Mouse (Mus musculus): ENCODE results near the gene Prr15.

The Prr15 gene

DNA sequence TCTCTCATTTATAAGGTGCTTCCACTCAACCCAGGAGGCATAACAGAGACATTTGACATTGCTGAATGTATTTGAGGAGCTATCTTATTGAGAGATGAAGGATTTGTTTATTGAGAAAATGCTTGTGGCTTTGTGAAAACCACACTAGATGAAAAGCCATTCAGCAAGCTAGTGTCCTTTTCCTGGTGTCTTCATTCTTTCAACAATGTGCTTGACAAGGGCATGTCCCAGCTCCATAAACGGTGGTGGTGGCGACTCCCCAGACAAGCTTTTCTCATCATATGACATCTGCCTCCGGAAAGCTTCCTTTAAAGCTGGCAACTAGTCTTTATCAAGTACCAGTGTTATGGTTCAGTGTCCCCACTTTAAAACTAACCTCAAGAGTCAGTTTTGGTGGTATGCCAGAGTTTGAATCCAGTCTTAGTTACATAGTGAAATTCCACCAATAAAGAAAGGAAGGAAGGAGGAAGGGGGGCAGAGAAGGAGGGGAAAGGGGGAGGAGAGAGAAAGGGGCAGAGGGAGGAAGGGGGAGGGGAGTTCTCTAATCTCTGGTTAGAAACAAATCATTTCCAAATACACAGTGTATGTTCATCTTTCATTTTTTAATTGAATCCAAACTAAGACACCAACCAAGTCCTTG, at the start of gene Prr15:
Gene Prr15 (plus strand): TSS at position 590 of the 640 bp plus-strand sequence.
- no peak for DNase-seq (ENCODE audit: low spot score in 2 of 2)

DNA sequence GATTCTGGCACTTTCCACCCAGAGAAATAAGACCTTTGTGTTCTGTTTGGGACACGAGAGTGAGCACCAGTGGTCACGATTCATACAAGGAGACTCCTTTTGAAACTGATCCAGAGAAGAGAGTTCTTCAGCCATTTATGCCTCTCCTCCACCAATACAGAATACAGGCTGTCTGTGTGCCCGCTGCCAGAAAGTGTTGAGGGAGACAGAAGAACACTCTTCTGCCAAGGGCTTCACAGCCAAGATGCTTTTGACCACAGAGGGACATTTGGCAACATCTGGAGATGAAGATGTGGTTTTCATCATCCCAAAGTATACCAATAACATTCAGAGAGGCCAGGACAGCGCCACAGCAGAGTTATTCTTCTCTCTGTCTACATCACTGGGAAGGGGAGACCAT, 48.4 kb upstream of the Prr15 start:
- DNase-seq (ENCODE audit: low spot score in 2 of 2): no peak

DNA sequence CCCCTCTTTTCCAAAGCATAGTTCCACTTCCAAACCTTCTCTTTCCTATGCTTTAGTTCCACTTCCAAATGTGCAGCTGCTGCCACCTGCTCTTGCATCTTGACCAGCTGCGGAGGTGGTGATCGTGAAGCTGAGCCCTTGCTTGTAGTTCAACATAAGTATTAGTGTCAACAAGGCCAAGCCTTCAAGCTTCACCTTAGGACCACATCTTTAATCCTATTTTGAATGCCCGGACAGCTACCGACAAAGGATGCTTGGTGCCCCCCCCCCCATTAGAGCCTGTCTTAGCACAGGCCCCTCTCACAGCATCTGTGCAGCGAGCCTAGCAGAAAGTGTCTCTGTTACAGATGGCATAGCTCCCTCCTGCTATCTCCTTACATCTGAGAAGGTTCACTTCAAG, 47.8 kb upstream of the Prr15 start:
- no peak for DNase-seq (ENCODE audit: low spot score in 2 of 2)

DNA sequence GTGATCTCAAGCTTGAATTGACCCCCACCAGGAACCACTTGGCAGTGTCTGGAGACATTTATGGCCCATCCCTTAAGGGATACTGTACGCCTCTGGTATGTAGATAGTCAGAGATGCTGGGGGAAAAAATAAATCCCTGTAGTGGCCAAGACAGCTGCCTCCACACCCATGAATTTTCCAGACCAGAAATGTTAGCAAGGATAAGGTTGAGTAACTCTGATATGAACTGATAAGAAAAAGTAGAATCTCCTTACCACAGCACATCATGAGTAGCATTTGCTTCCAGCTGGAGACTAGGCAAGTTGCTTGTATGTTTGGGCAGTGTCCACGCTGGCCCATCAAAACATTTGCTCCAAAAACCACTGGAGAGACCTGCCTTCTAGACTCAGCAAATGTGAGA, 47.0 kb upstream of the Prr15 start:
- DNase-seq (ENCODE audit: low spot score in 2 of 2): no peak

DNA sequence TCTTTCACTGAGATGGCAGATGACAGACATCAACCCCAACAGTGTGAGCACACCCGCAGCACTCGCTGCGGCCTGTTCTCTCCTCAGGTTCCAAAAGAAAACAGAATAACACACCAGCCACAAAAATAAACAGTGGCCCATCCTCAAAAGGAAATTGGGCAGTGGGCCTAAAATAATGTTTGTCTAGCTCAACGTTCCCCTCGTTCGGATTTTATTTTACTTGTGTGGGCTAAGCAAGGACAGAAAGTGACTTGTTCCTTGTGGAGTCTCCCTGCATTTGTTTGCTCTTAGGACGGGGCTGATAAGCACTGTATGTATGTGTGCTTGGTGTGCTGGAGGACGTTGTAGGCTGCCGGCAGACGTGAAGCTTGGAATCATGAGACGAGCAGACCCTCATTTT, 46.2 kb upstream of the Prr15 start:
- DNase-seq (ENCODE audit: low spot score in 2 of 2): no peak

DNA sequence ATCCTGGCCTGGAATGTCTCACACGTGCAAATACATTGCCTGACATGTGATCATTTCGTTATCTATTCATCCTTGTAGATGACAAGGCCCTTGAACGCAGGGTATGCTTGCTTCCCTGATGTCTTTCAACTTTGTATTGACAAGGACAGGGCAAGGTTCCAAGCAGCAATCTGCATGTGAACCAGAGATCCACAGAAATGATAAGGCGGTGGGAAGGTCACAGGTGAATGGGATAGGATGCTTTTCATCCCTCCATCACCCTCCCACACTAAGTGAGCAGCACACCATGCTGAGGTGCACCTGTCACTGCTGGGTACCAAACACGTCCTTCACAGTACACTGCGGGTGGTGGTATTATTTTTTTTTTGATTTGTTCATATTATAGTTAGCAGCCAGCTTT, 45.4 kb upstream of the Prr15 start:
- DNase-seq (ENCODE audit: low spot score in 2 of 2): no peak

DNA sequence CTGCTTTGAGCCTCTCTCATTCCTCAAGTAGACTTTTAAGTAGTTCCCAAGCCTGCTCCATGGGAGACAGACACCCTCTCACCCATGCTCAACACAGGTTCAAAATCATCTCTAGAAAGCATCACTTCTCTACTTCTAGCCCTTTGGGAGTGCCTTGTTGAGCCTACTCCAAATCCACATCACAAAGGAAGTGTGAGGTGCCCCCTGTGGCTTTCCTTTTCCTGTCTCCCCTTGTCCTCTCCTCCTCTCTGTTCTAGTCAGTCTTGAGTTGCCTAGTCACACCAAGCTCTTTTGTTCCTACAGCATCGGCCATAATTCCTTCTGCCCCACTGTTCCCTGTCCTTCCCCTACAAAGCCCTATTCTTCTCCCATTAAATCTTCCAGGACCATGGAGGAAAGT, 42.3 kb upstream of the Prr15 start:
- DNase-seq (ENCODE audit: low spot score in 2 of 2): no peak

DNA sequence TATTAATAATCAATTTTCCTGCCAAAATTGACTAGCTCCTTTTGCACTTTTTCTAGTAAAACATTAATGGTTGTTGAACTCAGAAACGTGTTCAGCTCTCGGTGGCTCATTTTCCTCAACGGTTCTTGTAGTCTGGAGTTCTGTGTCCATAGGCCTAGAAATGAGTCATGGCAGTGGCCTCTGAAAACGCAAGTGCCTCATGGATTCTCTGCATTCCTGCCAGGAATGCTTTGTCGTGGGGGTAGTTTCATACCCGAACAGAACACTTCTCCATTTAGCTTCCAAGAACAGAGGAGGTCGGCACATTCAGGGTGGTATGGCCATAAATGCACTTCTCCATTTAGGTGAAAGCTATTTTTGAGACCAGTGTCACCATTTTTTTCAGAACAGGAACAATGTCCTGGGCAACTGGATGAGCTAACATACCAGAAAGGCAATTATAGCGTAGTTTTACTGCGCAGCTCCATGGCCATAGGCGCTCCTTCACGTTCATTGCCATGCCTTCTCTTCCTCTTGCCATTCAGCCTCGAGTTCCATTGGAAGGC, 41.4 kb upstream of the Prr15 start:
- no peak for DNase-seq (ENCODE audit: low spot score in 2 of 2)

DNA sequence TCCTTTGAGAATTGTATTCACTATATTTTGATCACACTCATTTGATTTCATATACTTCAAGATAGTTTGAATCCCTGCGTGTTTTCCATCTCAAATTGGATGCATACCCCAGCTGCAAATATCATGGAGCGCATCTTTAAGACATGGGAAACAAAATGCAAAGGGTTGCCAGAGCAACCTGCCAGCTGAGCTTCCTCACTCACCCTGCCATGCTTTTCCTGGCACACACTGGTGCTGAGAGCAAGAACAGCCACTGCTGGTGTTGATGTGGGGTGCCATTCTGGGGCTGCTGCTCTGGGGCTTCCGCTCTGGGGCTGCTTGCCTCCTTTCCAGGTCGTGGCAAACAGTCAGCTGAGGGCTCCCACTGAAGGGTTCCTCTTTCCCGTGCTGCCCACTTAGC, 38.8 kb upstream of the Prr15 start:
- no peak for DNase-seq (ENCODE audit: low spot score in 2 of 2)

DNA sequence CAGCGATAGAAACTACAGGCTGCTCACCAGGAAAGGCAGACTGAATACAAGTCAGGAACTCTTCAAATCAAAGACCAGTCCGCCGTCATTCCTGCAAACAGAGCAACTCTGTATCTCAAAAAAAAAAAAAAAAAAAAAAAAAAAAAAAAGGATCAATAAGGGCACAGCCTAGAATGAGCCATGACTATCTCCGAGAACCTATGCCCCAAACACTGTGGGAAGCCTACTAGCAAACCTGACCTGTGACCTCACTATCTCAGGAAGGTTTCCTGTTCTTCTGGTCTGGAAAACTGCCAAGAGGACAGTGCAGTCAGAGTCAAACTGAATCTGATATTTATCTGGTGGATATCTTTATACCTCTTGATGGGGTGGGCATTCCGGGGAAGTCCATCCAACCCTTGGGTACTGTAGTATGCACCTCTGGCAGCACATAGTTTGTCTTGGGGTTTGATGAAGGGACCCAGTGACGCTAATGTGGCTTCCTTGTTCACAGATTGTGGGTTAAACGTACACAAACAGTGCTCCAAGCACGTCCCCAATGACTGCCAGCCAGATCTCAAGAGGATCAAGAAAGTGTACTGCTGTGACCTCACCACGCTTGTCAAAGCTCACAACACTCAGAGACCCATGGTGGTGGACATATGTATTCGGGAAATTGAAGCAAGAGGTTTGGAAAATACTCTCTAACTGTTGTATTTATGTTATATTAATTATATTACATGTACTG, 35.7 kb upstream of the Prr15 start:
- DNase-seq (ENCODE audit: low spot score in 2 of 2): no peak

DNA sequence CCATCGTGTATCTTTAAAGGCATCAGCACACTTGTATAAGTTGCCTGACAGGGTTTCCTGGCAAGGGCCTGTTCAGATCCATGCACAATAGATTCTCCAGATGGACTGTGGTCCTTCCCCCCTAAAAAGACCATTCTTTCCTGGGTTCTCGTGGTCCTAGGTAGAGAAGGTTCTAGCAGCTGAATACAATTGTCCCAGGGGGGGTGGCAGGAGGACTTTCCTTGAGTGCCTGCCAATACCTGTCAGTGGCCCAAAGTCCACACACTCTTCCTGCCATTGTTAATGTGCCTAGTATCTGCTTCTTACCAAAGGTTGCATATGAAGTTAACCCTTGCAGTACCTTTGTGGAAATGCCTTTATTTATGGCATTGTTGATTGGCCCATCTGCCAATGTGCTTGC, 28.4 kb upstream of the Prr15 start:
- no peak for DNase-seq (ENCODE audit: low spot score in 2 of 2)

DNA sequence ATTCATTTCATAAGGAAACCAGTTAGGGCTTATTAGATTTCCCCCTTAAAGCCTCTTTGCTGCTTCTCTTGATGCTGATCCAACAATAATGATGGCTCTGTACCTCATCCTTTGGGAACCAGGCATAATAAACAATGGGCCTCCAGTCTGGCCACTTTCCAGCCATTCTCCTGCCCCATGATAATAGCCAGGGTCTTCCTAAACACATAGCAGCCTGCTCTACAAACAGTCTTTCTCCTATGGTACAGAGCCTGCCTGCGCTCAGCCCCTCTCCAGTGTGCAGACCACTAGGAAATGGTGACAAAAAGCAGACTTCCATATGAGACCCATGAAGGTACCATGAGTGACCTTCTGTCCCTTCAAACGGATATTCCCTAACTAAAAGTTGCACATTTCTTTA, 26.2 kb upstream of the Prr15 start:
- no peak for DNase-seq (ENCODE audit: low spot score in 2 of 2)

DNA sequence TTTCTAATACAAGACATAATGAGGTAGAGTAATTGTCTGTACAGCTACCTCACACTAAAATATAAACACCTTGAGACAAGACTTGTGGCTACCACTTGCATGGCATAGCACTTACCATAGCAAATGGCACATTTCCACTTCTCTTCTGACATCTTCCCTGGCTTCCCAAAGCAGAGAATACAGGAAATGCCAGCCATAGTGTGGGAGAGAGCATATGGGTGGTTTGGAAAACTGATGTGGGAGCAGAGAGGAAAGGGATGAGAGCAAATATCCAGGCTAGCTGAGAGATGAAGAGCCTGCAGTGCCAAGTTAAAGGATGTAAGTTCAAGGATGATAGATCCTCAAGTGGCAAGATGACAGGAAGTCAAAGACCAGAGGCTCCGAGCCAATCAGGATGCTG, 19.9 kb upstream of the Prr15 start:
- DNase-seq (ENCODE audit: low spot score in 2 of 2): no peak

DNA sequence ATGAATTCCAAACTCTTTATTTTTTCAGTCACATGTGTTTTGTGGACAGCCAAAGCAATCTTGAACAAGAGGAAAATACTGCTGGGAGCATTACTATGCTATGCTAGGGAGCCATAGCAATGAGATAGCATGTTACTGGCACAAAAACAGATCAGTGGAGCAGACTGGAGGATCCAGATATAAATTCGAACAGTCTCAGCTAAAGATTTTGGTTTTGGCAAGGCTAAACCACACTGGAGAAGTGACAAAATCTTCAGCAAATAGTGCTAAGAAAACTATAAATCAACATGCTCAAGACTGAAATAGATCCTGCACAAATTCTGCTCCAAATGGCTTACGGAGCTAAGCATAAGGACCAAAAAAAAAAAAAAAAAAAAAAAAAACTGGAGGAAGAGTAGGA, 12.6 kb upstream of the Prr15 start:
- DNase-seq (ENCODE audit: low spot score in 2 of 2): no peak

DNA sequence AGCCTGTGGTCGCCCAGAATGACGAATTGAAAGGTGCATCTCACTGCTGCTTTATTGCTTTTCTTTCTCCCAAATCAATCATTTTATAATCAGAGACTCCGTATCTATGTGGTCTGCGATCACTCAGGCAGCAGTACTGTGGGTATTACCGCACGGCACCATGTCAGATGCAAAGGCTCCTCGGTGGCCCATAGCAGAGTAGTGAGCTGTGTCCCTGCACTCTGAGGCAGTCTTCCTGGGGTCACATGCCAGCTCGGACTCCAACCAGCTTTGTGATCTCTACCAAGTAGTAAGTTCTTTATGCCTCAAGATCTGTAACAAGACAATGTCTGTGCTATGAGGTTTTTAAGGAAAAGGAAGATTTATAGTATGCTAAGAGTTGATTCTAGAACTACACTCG, 7.0 kb upstream of the Prr15 start:
- DNase-seq (ENCODE audit: low spot score in 2 of 2): no peak

DNA sequence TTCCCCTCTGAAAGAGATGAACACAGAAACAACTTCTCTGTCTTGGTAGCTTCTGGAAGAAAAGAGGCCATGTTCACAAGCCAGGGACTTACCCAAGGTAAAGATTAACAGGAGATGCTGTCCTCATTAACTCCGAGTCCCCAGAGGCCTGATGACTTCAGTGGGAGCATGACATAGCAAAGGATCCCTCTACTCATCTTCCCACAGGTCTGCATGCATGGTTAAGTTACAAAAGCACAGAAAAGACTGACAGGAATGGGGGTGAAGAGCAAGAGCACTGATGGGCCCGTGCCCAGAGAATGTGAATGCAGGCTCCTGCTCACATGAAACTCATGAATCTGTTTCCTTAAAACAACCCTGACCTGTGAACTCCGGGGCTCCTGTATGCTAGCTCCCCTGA, 6.4 kb upstream of the Prr15 start:
- no peak for DNase-seq (ENCODE audit: low spot score in 2 of 2)

DNA sequence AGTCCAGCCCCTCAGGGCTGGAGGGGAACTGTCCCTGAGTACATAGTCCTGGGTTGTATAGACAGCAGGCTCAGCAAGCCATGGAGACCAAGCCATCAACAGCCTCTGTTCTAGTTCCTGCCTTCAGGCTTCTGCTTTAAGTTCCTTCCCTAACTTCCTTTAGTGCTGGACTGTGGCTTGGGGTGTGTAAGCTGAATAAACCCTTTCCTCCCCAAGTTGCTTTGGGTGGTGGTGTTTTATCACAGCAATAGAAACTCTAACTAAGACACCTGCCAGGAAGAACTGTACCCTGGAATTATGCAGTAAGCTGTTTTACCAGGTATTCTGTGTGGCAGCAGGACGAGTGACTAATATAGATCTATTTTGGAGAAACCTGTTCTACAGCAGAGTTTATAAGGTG, 5.4 kb upstream of the Prr15 start:
- no peak for DNase-seq (ENCODE audit: low spot score in 2 of 2)

DNA sequence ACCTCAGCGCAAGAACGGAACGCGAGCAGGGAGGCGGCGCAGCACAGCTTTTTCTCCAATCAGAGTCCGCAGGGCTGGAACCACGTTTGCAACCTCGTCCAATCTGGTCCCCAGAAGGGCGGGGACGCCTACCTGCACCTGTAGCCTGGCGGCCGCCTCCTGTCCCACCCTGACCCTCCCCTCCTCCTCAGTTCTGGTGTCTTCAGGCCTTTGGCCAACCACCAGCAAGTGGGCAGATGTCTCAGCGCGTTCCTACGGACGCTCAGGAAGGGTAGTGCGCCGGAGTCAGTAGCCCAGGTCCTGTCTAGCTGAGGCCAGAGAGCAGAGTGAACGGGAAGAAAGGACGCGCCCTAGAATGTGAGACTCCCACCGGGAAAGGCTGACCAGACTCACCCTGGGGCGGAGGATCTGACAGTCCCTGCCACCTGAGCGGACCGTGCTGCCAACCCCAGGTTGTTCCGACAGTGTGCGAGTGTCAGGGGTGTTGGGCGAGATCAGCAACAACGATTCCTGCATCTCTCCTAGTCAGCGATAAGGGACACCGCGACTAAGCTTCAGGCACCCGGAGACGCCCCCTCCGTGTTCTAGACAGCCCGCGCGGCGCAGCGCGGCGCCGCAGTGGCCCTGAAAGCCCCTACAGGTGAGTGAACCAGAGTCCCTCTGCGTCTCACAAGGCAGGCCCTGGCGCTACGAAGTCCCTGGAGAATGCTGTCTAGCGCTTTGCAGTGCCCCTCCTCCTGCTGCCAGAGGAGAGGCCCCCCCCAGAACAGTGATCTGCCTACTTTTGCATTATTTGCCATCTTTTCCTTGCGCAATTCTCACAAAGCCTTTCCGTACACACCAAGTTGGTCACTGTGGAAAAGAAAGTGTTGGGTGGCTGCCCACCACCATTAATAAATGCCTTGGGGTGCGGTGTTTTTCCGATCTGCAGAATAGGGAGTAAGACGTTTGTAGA, 1.3 kb downstream of the Prr15 start:
- DNase-seq (ENCODE audit: low spot score in 2 of 2): peak in 1 of 2 experiments; percentile 47

DNA sequence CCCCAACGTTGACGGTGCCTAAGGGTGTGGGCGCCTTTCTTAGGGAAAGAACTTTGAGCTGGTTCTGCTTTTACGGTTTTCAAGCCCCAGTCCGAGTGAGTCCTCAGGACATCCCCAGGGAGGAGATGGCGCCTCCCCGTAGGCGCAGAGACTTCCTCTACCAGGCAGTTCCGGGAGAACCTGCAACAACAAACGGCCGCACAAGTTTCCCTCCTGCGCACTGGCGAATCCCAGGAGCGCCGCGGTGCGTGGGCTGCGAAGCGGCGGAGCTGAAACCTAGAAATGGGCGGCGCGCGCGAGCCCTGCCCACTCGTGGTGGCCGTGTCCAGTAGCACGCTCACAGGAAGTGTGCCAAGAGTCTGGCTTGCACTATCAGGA, 2.0 kb downstream of the Prr15 start:
- DNase-seq (ENCODE audit: low spot score in 2 of 2): peak in 1 of 2 experiments; percentile 29

DNA sequence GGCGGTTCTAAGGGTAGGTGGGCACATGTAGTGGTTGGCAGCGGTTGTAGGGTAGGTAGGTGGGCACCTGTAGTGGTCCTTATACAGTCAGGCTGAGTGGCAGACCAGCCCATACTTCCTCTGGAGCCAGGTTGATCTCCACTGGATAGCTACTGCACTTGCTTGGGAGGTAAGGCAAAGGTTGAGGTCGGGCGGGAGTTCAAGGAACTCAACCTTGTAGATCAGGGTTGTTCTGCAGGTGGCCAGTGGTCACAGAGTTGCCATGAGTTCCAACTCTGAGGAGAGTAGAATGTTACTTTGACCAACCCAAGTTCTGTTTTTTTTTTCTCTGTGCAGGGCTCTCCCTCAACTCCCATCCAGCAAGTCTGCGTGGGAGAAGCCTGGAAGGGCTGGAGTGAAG, 3.1 kb downstream of the Prr15 start:
- no peak for DNase-seq (ENCODE audit: low spot score in 2 of 2)

DNA sequence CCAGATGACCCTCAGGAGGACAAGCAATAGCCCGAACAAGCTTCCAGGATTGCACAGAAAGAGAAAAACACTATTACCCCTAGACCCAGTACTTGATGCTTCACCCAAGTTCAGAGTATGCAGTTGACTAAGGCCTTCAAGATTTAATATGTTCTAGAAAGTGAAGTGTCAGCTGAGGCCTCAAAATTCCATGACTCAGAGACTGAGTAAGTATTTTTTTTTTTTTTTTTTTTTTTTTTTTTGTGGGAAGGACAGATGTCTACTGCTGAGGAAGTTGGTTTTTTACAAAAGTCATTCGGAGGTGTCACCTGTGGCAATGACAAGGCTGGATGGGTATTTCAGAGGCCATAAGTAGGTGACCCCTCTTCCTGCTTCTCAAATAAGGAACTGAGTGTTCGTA, 4.0 kb downstream of the Prr15 start:
- DNase-seq (ENCODE audit: low spot score in 2 of 2): no peak

DNA sequence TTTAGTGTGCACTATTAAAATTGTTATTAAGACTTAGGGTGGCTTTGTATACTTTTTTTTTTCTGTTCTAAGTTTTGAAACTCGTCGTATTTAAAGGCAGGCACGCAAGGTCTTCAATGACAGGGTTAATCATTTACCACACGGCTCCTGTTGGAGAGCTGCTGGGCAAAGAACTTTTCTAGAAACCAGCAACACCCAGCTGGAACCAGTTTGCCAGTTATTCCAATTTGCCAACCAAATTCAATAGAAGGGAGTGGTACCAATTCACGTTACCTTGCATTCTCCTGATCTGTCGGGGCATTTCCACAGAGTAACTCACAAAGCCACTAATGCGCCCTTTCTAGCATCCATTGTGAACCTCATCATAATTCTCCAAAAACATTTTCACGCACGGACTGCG, 4.5 kb downstream of the Prr15 start:
- no peak for DNase-seq (ENCODE audit: low spot score in 2 of 2)
